In the genomic region with DNA sequence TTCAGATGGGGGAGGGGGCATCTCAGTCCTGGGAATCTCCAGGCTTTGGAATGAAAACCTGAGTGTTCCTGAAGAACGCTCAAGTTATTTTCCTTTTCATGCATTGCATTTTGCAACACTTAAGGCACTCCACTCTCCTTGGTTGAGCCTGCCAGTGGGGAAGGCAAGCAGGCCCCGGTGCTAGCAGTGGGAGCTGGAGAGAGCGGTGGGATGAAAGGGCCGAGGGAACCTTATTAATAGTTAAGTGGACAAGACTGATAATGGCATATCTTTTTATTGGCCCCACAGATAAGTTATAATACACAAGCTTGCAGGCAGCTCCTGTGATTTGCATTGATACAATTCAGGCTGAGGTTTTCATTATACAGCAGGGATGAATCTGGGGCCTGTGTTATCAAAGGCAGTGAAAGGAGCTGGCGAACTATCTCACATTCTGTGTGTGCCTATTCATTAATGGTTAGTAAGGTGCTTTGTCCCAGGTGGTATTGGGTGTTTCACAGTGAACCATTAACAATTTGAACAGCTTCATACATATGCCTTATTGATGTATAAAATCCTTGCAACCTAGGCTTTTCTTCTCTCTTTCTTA, we compare ENCODE assay signal across 11 mouse cellular contexts.
"Had no signal": no experiment of that assay in that cellular context is flagged by ENCODE, and none has a peak within 500 bp of the region (broad histone marks: within the 10 kb centered on the region; RNA-seq: fewer than 3 reads in every experiment).

No protein-coding gene starts in this region.

- H3K36me3 ChIP-seq: limb, embryonic 10.5 days; limb, embryonic 13.5 days; liver, embryonic 12.5 days; liver, embryonic 15.5 days; lung, embryonic 15.5 days; midbrain, embryonic 12.5 days had no signal

- DNase-seq: thymus, adult 2 months; thymus, postnatal 14 days had no signal

- H3K4me1 ChIP-seq: limb, embryonic 10.5 days; limb, embryonic 13.5 days; liver, embryonic 12.5 days; liver, embryonic 15.5 days; lung, embryonic 15.5 days; megakaryocyte, embryonic 14.5 days; midbrain, embryonic 12.5 days had no signal

- H3K4me3 ChIP-seq: layer of hippocampus, adult 2 months; limb, embryonic 10.5 days; limb, embryonic 13.5 days; liver, embryonic 12.5 days; liver, embryonic 15.5 days; lung, embryonic 15.5 days; megakaryocyte, embryonic 14.5 days; midbrain, embryonic 12.5 days had no signal

- H3K4me2 ChIP-seq: limb, embryonic 13.5 days; liver, embryonic 12.5 days; liver, embryonic 15.5 days; lung, embryonic 15.5 days; midbrain, embryonic 12.5 days had no signal

- H3K9ac ChIP-seq: limb, embryonic 13.5 days; liver, embryonic 12.5 days; liver, embryonic 15.5 days; lung, embryonic 15.5 days; midbrain, embryonic 12.5 days had no signal

- ATAC-seq: intestine, embryonic 16.5 days; liver, embryonic 12.5 days had no signal

- H3K9me3 ChIP-seq: limb, embryonic 10.5 days; limb, embryonic 13.5 days; liver, embryonic 12.5 days; liver, embryonic 15.5 days; lung, embryonic 15.5 days; megakaryocyte, embryonic 14.5 days; midbrain, embryonic 12.5 days had no signal

- H3K27ac ChIP-seq: limb, embryonic 10.5 days; limb, embryonic 13.5 days; liver, embryonic 12.5 days; liver, embryonic 15.5 days; lung, embryonic 15.5 days; midbrain, embryonic 12.5 days had no signal

- H3K27me3 ChIP-seq: liver, embryonic 12.5 days; liver, embryonic 15.5 days; lung, embryonic 15.5 days; megakaryocyte, embryonic 14.5 days; midbrain, embryonic 12.5 days had no signal
